Mouse (Mus musculus) heart, embryonic 14.5 days (tissue): ENCODE measurements around the gene Smim4. TPM values are rescaled to one million over a fixed set of nuclear protein-coding genes. Genes with fewer than 3 reads are reported as not detected.

Experiments
- ATAC-seq: fragments of 200-750 bp; cut with Nextera tagmentation; 2 replicates; pipeline ENCODE4 v1.8.0; 2017; ENCODE audit warnings: low read depth, moderate TSS enrichment; ENCODE audit not compliant: insufficient number of reproducible peaks, insufficient read depth, low FRiP score
- H3K27ac ChIP-seq, 2 experiments: fragments of 200-500 bp in 1 of 2; fragments of 300-500 bp in 1 of 2; sonication (generic) in 1 of 2; replicated peaks in 1 of 2; 2 replicates each; pipeline ENCODE4 v1.5.1; 2012 to 2014; ENCODE audit warnings: low read depth in 2 of 2, low read length in 2 of 2, control low read depth in 1 of 2, mild to moderate bottlenecking in 1 of 2, mixed read lengths in 1 of 2; ENCODE audit not compliant: control insufficient read depth in 1 of 2, insufficient read depth in 1 of 2
- H3K27me3 ChIP-seq: fragments of 300-500 bp; sonication (generic); 2 replicates; pipeline ENCODE4 v1.6.1; 2014; ENCODE audit warnings: mild to moderate bottlenecking, low read length, control low read depth; ENCODE audit not compliant: control insufficient read depth, insufficient read depth
- H3K36me3 ChIP-seq: fragments of 300-500 bp; sonication (generic); 2 replicates; pipeline ENCODE4 v1.6.1; 2014; ENCODE audit warnings: mild to moderate bottlenecking, control low read depth, low read length, mixed read lengths; ENCODE audit not compliant: control insufficient read depth, insufficient read depth
- H3K4me1 ChIP-seq, 2 experiments: fragments of 200-500 bp in 1 of 2; fragments of 300-500 bp in 1 of 2; sonication (generic) in 1 of 2; 2 replicates each; pipeline ENCODE4 v1.6.1; 2012 to 2014; ENCODE audit warnings: low read length in 2 of 2, control low read depth in 1 of 2, mixed read lengths in 1 of 2; ENCODE audit not compliant: control insufficient read depth in 2 of 2, insufficient read depth in 2 of 2
- H3K4me2 ChIP-seq: fragments of 300-500 bp; sonication (generic); 2 replicates; pipeline ENCODE4 v1.6.1; 2014; ENCODE audit warnings: mild to moderate bottlenecking, low read length
- H3K4me3 ChIP-seq, 2 experiments: fragments of 200-500 bp in 1 of 2; fragments of 300-500 bp in 1 of 2; sonication (generic) in 1 of 2; 2 replicates each; pipeline ENCODE4 v1.5.1; 2012 to 2014; ENCODE audit warnings: low read length in 2 of 2, mild to moderate bottlenecking in 2 of 2, control low read depth in 1 of 2, low read depth in 1 of 2, moderate library complexity in 1 of 2; ENCODE audit not compliant: control insufficient read depth in 1 of 2, insufficient read depth in 1 of 2
- H3K9ac ChIP-seq: fragments of 300-500 bp; sonication (generic); 2 replicates; pipeline ENCODE4 v1.6.1; 2014; ENCODE audit warnings: mild to moderate bottlenecking, low read length
- H3K9me3 ChIP-seq: fragments of 300-500 bp; sonication (generic); 2 replicates; pipeline ENCODE4 v1.6.1; 2016; ENCODE audit warnings: low read length, control low read depth; ENCODE audit not compliant: control insufficient read depth
- WGBS: fragments of 180-500 bp; shearing (Covaris S2); extraction: QIAGEN DNeasy Blood & Tissue Kit; methylation state at CpG from one replicate; pipeline ENCODE4 v1.1.7; 2014; 5-methylcytosine and 5-hydroxymethylcytosine counted together
- polyA plus RNA-seq: library from polyadenylated mRNA; unstranded; fragments of >200 nt; fragmentation: Nextera tagmentation; extraction: Ambion mirVana; gene quantifications from 2 replicates; pipeline ENCODE4 v1.2.1, GENCODE M21; 2014

Smim4 gene
- polyA plus RNA-seq: 98.2 and 107 TPM in 2 replicates

DNA sequence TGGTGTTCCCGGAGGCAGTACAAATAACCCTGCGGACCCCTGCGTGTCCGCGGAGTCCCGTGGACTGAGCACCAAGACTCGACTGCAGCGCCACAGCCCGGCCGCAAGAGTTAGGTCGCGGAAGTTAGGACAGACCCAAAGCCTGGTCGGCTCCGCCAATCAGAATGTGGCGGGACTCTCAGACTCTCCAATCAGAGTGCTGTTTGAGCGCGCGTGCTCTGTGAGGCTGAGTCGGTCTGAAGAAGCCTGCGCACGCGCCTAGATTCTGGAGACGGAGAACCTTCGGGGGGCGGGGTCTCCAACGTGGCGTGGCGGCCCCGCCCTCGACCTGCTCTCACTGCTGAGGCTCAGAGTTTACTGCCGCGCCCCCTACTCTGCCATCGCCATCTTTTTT, at the start of gene Smim4:
Smim4 (minus strand) TSS at position 131 of the 394 bp plus-strand sequence.
- Histone ChIP-seq H3K36me3 (peaks cover 14% of the 10 kb centered on the region), H3K4me3 (peak within 1 kb of the TSS; percentile 69 to 89), H3K27ac (peak within 1 kb of the TSS; percentile 89 to 96), H3K4me1 (peaks cover 30 to 49% of the 10 kb centered on the region in 2 experiments), H3K27me3 (no peaks in the 10 kb centered on the region), H3K9ac (peak within 1 kb of the TSS; percentile 86), H3K4me2 (peak within 1 kb of the TSS; percentile 88), H3K9me3 (no peaks in the 10 kb centered on the region)
- ATAC-seq: peak; percentile 92
- WGBS: under 1% methylated on average over 33 of the region's 33 CpGs

- H3K4me1 ChIP-seq: peaks cover under 1 to 7% of the 10 kb centered on the region in 2 experiments; a peak in 2 of 4 replicates
- no peak overlapping the region for H3K4me3 ChIP-seq
- no peaks in the 10 kb centered on the region for H3K27me3 ChIP-seq
- WGBS: 80% methylated on average over 5 of the region's 5 CpGs
- no peak for ATAC-seq
- H3K36me3 ChIP-seq: peaks cover 99% of the 10 kb centered on the region
- no peak overlapping the region for H3K27ac ChIP-seq
- no peaks in the 10 kb centered on the region for H3K9me3 ChIP-seq
- H3K9ac ChIP-seq: no peak overlapping the region
- no peak overlapping the region for H3K4me2 ChIP-seq
Measured at GRCm38 (mm10) chr14:31177715-31178114, 49.0 kb upstream of the Smim4 start.

GRCm38 (mm10) chr14:31177287-31177686, 48.5 kb upstream of the Smim4 start:
- ATAC-seq: no peak
- Histone ChIP-seq H3K4me3 (no peak overlapping the region), H3K4me1 (peaks cover 0 to 7% of the 10 kb centered on the region in 2 experiments; a peak in 2 of 4 replicates), H3K9me3 (no peaks in the 10 kb centered on the region), H3K27ac (no peak overlapping the region), H3K27me3 (no peaks in the 10 kb centered on the region), H3K36me3 (peaks cover 99% of the 10 kb centered on the region), H3K4me2 (no peak overlapping the region), H3K9ac (no peak overlapping the region)
- WGBS: 83% methylated on average over 15 of the region's 16 CpGs

DNA sequence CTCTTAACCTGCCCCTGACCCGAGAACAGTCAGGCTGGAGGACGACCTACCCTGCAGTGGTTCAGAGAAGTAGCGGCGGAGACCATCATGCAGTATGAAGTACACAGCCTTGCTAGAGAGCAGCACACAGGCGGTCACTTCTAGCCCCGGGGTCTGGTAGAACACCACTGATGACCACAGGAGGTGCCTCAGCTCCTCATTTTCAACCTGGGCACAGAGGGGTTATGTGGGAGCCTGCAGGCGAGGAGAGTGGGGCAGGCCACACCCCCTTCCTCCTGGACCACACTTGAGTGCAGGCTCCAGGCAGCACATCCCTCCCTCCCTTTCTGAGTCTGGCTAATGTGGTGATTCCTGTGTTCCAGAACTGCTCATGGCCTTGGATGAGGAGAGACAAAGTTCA, 44.8 kb upstream of the Smim4 start:
- Histone ChIP-seq H3K9me3 (no peaks in the 10 kb centered on the region), H3K4me1 (peaks cover 0 to 7% of the 10 kb centered on the region in 2 experiments; a peak in 2 of 4 replicates), H3K4me2 (no peak overlapping the region), H3K27ac (peak overlapping the region in 1 of 2 experiments; percentile 37; a peak in 1 of 4 replicates), H3K4me3 (no peak overlapping the region), H3K36me3 (peaks cover 87% of the 10 kb centered on the region), H3K9ac (no peak overlapping the region), H3K27me3 (no peaks in the 10 kb centered on the region)
- 85% methylated on average over 7 of the region's 7 CpGs for WGBS
- no peak for ATAC-seq

- peaks cover 0 to 7% of the 10 kb centered on the region in 2 experiments; a peak in 2 of 4 replicates for H3K4me1 ChIP-seq
- H3K9ac ChIP-seq: no peak overlapping the region
- H3K4me3 ChIP-seq: no peak overlapping the region
- peaks cover 81% of the 10 kb centered on the region for H3K36me3 ChIP-seq
- H3K9me3 ChIP-seq: no peaks in the 10 kb centered on the region
- H3K4me2 ChIP-seq: no peak overlapping the region
- ATAC-seq: peak; percentile 17; the same call in 1 of the 2 replicates
- H3K27me3 ChIP-seq: no peaks in the 10 kb centered on the region
- 53% methylated on average over 18 of the region's 18 CpGs for WGBS
- H3K27ac ChIP-seq: peak overlapping the region in 1 of 2 experiments; percentile 37; a peak in 2 of 4 replicates
Measured at GRCm38 (mm10) chr14:31172781-31173455, 44.2 kb upstream of the Smim4 start.

DNA sequence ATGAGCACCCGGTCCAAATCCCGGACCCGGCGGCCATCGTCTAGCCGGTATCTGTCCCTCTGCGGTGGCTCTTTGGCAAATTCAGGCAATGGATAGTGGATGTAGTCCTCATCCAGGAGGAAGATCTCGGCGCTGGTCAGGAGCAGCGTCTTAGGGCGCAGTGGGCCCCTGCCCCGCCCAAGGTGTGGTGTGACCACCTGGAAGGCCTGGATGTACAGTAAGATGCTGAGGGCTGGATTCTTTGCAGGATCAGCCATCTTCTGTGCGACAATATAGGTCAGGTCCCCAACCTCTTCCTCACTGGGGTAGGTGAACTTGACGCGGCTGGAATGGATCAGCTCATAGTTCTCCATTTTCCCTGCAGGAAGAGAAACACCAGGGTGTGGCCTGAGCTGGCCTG, 43.1 kb upstream of the Smim4 start:
- no peak for ATAC-seq
- H3K4me2 ChIP-seq: no peak overlapping the region
- H3K9ac ChIP-seq: no peak overlapping the region
- no peaks in the 10 kb centered on the region for H3K27me3 ChIP-seq
- peaks cover 0 to 7% of the 10 kb centered on the region in 2 experiments; a peak in 2 of 4 replicates for H3K4me1 ChIP-seq
- no peaks in the 10 kb centered on the region for H3K9me3 ChIP-seq
- no peak overlapping the region for H3K4me3 ChIP-seq
- H3K27ac ChIP-seq: no peak overlapping the region
- peaks cover 70% of the 10 kb centered on the region for H3K36me3 ChIP-seq
- 92% methylated on average over 15 of the region's 15 CpGs for WGBS

DNA sequence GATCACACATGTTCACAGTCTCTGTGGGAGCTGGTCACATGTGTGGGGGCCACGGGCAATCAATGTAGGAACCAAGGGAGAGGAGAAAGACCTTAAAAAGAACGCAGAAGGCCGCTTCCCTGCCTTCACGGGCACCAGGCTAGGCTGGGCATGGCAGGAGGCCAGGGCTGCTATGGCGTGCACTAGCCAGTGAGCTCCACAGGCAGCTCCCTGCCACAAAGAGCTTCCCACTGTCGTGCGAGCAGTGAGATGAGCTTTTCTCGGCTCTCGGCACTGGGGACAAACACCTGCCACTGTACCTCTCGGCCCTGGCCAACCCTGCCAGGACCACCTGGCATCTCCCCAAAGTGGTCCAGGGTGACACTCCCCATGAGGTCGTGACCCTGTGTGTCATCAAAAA, 42.6 kb upstream of the Smim4 start:
- H3K9ac ChIP-seq: no peak overlapping the region
- H3K9me3 ChIP-seq: no peaks in the 10 kb centered on the region
- 0 out of 4 replicates have a peak overlapping the region, but pooled peaks of 1 of the 2 experiments have one; percentile 6 for H3K27ac ChIP-seq
- no peak overlapping the region for H3K4me2 ChIP-seq
- peaks cover 1 to 9% of the 10 kb centered on the region in 2 experiments; a peak in 2 of 4 replicates for H3K4me1 ChIP-seq
- no peak overlapping the region for H3K4me3 ChIP-seq
- no peaks in the 10 kb centered on the region for H3K27me3 ChIP-seq
- 89% methylated on average over 11 of the region's 11 CpGs for WGBS
- H3K36me3 ChIP-seq: peaks cover 66% of the 10 kb centered on the region
- no peak for ATAC-seq
